Mouse (Mus musculus) ovary, postnatal 36 days (tissue): ENCODE measurements around the gene Wdr34.

Source experiments
- DNase-seq: peaks from one replicate; pipeline ENCODE4 v3.0.0; 2022; ENCODE audit warnings: low spot score, mixed read lengths

Gene Wdr34

GRCm38 (mm10) chr2:30048699-30049388 is at the start of gene Wdr34:
TSS of gene Wdr34 (minus strand) at chr2:30048881.
- peak; percentile 99 for DNase-seq

- DNase-seq, result no peak
Measured at GRCm38 (mm10) chr2:30095882-30096527, 47.3 kb upstream of the Wdr34 start.

- no peak for DNase-seq
Measured at GRCm38 (mm10) chr2:30094208-30094588, 45.5 kb upstream of the Wdr34 start.

- peak; percentile 97 for DNase-seq
Measured at GRCm38 (mm10) chr2:30093471-30094207, 45.0 kb upstream of the Wdr34 start, which contains the start of gene Zdhhc12. TSS of gene Zdhhc12 (minus strand) at chr2:30093648.

- DNase-seq, result no peak
Measured at GRCm38 (mm10) chr2:30092280-30092918, 43.7 kb upstream of the Wdr34 start.

- no peak for DNase-seq
Measured at GRCm38 (mm10) chr2:30091521-30091920, 42.8 kb upstream of the Wdr34 start.

- no peak for DNase-seq
Measured at GRCm38 (mm10) chr2:30087310-30087709, 38.6 kb upstream of the Wdr34 start.

GRCm38 (mm10) chr2:30084632-30085031 is 36.0 kb upstream of the Wdr34 start:
- no peak for DNase-seq

GRCm38 (mm10) chr2:30084113-30084512 is 35.4 kb upstream of the Wdr34 start:
- DNase-seq, result no peak

GRCm38 (mm10) chr2:30080181-30080800 is 31.6 kb upstream of the Wdr34 start:
- DNase-seq, result no peak

GRCm38 (mm10) chr2:30078760-30079159 is 30.1 kb upstream of the Wdr34 start:
- no peak for DNase-seq

- no peak for DNase-seq
Measured at GRCm38 (mm10) chr2:30078349-30078712, 29.6 kb upstream of the Wdr34 start.

- peak; percentile 89 for DNase-seq
Measured at GRCm38 (mm10) chr2:30077502-30078348, 29.0 kb upstream of the Wdr34 start, which contains the start of gene Pkn3. TSS of gene Pkn3 (plus strand) at chr2:30077684.

GRCm38 (mm10) chr2:30076959-30077358 is 28.3 kb upstream of the Wdr34 start:
- DNase-seq, result no peak

GRCm38 (mm10) chr2:30076439-30076838 is 27.8 kb upstream of the Wdr34 start:
- DNase-seq, result no peak

- DNase-seq, result no peak
Measured at GRCm38 (mm10) chr2:30075625-30076024, 26.9 kb upstream of the Wdr34 start.

- DNase-seq, result no peak
Measured at GRCm38 (mm10) chr2:30073285-30073684, 24.6 kb upstream of the Wdr34 start.

- no peak for DNase-seq
Measured at GRCm38 (mm10) chr2:30072875-30073274, 24.2 kb upstream of the Wdr34 start.

- no peak for DNase-seq
Measured at GRCm38 (mm10) chr2:30067962-30068361, 19.3 kb upstream of the Wdr34 start.

- DNase-seq, result peak; percentile 57
Measured at GRCm38 (mm10) chr2:30067031-30067888, 18.6 kb upstream of the Wdr34 start.
